Mouse (Mus musculus) splenic B cell, adult 2 months (primary cell): Measurements from ENCODE around the gene 4930564D02Rik.

Experiments used
- DNase-seq: peaks from one replicate; pipeline ENCODE4 v3.0.0-alpha.2; 2011; ENCODE audit warnings: low read depth, low spot score
- H3K27me3 ChIP-seq: 2 replicates; pipeline ENCODE4 v1.6.1; 2012; ENCODE audit warnings: mild to moderate bottlenecking, low read length, moderate library complexity, mixed read lengths; ENCODE audit not compliant: control insufficient read depth, poor library complexity, insufficient read depth, severe bottlenecking
- H3K36me3 ChIP-seq: 2 replicates; pipeline ENCODE4 v1.6.1; 2012; ENCODE audit warnings: mild to moderate bottlenecking, low read length, moderate library complexity, mixed read lengths; ENCODE audit not compliant: control insufficient read depth, poor library complexity, insufficient read depth, severe bottlenecking

Gene 4930564D02Rik

DNA sequence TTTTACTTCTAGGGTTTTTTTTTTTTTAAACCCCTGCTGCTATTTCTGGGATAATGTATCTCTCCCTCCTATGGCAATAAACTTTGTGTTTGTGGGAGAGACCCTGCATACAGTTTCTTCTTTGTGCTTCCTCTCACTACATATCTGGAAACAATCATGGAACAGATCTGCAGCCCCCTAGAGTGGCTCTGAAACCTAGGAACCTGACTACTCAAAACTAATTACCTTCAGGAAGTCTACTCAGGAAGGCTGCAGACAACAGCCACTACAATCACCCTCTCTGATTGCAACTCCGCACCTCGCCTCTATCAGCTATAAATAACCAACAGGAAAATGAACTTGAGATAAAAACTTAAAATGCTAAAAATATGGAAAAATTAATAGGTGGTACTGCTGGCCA is 15.5 kb upstream of the 4930564D02Rik start:
- no peak for DNase-seq
- Histone ChIP-seq H3K27me3 (no peaks in the 10 kb centered on the region), H3K36me3 (no peaks in the 10 kb centered on the region)

DNA sequence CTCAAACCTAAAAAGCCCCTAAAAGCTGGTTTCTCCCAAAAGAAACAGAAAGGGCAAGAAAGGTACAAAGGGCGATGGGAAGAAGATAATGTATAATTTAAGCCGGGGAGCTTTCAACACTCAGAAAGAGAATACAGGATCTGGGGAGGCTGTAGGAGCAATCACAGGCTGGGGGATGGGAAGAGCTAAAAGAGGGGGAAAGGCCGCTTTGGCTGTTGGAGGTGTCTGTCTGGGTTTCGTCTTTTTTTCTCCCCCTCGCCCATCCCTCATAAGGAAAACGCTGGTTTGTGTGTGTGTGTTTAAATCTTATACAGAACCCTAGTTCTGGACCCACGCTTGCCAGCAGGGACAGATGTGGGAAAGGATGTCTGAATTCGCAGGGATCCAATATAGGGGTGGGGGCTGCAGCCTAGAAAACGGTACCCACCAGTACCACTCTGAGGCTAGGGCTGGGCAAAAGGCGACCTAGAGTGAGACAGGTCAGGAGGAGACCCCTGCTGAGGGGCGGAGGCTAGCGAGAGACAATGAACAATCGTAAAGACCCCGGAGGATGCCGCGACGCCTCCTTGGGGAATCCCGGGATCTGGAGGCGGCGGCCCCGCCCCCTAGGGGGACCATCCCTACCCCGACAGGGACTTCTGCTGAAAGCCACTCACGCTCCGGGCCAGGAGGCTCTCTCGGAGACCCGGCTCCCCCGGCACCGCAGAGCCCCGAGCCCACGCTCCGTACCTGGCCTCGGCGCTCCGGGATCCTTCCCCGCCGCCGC is 14.3 kb upstream of the 4930564D02Rik start:
- no peak for DNase-seq
- H3K36me3 ChIP-seq, result no peaks in the 10 kb centered on the region
- no peaks in the 10 kb centered on the region for H3K27me3 ChIP-seq

DNA sequence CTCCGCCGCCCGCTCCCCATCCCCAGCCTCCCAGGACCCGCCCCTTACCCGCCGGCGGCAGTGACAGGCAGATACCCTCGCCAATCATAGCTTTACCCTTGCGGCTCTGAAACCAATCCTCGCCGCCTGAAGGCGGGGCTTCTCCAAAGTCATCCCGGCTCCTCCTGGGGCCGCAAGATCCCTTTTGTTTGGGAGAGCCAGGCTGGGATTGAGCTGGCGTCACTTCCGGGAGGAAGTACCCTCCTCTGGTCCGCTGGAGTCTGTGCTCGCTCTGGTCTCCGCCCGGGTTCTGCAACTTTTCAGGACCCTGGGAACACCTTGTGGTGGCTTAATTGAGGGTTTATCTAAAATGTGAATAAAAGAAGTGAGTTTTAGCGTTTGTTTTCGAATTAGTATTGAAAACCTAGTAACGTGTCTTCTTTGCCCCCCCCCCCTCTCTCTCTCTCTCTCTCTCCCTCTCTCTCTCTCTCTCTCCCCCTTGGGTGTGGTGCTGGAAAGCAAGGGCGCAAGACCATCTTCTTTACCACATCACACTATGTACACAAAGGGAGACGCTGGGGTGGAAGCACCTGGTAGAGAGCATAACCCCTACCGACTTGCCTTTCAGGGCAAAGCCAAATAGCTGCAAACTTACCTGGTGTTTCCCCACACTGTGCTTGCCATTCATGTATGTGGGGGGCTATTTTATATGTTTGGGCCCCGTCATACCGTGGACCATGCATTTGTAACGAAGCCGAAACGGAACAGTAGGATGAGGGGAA is 13.5 kb upstream of the 4930564D02Rik start, which contains the start of gene Cttnbp2nl:
TSS of gene Cttnbp2nl (minus strand) at position 210 of the 761 bp plus-strand sequence.
- H3K27me3 ChIP-seq, result no peaks in the 10 kb centered on the region
- peak; percentile 64 for DNase-seq
- H3K36me3 ChIP-seq, result no peaks in the 10 kb centered on the region

DNA sequence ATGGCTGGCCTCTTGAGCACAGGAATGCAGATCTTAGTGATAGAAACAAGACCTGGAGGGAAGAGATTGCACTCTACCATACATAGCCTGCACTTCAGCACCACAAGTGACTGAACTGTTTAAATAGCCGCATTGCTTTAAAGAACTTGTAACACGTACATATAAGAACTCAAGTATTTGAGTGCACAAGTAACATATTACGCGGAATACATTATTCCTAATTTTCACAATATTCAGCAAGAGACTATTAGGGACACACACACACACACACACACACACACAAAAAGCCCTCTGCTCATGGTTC is 13.0 kb upstream of the 4930564D02Rik start:
- no peak for DNase-seq
- no peaks in the 10 kb centered on the region for H3K27me3 ChIP-seq
- no peaks in the 10 kb centered on the region for H3K36me3 ChIP-seq

DNA sequence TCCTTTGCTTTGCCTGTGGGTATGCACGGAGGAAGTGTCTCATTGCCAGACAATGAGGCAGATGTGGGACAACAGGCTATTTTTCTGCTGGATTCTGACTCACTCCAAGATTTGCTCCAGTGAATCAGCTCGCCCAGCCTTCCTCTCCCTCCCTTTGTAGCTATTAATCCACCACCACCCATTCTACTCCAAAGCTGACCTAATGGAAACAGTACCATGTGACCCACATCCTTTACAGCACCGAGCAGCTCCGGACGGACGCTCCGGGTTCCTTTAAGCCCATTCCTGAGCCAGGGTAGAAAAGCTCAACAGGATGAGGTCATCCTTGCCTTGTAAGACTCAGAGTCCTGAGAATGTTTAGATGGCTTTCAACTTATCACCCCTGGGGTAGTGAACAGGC is 11.7 kb upstream of the 4930564D02Rik start:
- H3K36me3 ChIP-seq, result no peaks in the 10 kb centered on the region
- no peaks in the 10 kb centered on the region for H3K27me3 ChIP-seq
- DNase-seq, result no peak

DNA sequence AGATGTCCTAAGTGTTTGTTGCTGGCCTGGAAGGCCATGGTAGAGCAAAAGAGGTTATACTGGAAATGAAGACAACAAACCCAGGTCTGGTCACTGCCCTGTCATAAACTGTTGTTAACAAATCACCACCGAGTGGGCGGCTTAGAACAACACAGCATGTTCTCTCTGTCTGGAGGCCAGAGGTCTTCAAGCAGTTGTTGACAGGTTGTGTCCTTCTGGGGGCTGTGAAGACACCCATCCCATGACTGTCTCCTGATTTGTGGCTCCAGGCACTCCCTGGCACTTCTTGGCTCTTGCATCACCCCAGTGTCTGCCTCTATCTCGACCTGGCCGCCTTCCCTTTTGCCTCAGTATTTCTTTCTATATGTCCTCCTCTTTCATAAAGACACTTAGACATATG is 11.0 kb upstream of the 4930564D02Rik start:
- Histone ChIP-seq H3K27me3 (no peaks in the 10 kb centered on the region), H3K36me3 (no peaks in the 10 kb centered on the region)
- DNase-seq, result no peak

DNA sequence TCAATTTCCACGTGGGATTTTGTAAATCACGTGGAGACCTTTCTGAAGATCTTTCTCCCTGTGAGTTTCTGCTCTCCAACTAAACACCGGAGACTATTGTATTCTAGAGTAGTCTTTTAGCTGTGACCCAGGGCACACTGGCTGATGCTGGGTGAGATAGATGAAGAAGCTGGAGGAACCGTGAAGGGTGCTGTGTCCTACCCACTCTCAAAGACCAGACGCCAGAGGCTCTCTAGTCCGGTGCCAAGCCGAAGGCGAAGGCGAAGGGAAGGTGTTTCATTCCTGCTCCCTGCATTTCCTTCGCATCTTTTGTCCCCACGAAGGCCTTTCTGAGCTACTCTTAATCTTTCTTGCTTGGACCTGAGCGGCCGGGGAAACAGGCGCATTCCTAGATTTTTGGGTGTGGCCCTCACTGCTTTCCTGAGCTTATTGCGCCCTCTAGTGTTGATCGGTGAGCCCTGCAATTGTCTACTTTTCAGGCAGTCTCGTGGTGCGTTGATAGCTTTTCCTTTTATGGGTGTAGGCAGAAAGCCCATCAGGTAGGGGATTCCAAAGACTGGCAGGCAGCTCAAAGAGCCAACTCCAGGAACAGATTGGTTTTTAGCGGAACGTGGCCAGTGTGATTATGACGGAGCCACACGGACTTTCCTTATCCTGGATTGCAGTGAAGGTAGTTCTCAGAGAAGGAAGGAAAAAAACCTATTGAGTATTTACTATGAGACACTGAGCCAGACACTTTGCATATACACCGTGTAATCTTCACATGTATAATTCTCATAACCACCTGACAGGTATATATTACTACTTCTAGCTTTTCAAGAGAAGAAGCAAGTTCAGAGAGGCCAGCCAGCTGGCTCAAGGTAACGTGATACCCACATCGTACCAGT is 7.8 kb upstream of the 4930564D02Rik start:
- Histone ChIP-seq H3K36me3 (no peaks in the 10 kb centered on the region), H3K27me3 (no peaks in the 10 kb centered on the region)
- peak; percentile 61 for DNase-seq

DNA sequence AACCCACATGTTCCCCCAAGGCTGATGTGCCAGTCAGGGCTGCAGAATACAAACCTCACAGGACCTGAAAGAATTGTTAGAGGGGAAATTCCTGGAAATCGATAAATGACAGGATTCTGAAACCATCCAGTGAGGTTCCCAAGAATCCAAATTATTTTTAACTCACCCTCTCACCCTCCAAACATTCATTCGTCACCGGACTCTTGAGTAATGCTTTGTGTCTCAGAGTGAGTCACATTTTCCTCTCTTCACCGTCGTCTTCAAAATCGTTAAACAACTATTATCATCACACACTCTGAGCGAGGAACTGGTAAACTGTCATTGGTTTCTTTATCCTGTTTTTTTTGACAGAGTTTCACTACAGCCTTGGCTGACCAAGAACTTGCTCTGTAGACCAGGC is 6.7 kb upstream of the 4930564D02Rik start:
- DNase-seq, result no peak
- Histone ChIP-seq H3K27me3 (no peaks in the 10 kb centered on the region), H3K36me3 (no peaks in the 10 kb centered on the region)

DNA sequence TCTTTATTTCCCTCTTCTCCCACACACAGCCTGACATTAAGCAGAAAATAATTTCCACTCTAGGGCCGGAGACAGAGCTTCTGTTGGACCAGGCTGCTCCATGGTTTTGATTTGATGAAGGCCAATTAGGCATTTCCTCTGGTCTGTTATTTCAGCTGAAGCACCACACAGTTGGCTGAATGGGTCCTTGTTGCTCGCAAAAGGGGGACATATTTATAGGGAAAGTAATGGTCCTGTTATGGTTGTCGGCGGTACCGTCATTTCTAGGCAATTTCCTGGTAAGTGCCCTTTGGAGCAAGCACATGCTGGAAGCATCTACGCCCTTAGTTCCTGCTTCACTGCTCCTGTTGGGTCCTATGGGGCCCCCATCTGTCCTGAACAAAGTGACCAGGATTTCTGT is 5.7 kb upstream of the 4930564D02Rik start:
- DNase-seq, result no peak
- no peaks in the 10 kb centered on the region for H3K36me3 ChIP-seq
- no peaks in the 10 kb centered on the region for H3K27me3 ChIP-seq

DNA sequence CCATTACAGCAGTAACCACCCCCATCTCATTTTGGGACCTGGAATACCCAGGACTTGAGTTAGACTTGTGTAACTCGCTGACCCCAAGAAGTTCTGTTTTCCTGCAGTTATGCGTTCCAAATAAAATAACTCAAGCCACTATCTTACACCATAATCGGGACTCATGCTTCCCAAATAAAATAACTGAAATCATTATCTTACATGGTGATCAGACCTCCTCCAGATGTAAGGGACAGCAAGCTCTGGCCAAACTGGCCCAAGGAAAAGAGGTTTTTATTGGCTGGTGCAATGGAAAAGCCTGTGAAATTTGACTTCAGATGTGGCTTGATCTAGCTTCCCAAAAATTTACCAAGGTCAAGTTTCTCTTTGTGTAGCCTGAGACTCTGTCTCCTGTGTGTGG is 5.1 kb upstream of the 4930564D02Rik start:
- H3K36me3 ChIP-seq, result no peaks in the 10 kb centered on the region
- H3K27me3 ChIP-seq, result no peaks in the 10 kb centered on the region
- DNase-seq, result no peak

DNA sequence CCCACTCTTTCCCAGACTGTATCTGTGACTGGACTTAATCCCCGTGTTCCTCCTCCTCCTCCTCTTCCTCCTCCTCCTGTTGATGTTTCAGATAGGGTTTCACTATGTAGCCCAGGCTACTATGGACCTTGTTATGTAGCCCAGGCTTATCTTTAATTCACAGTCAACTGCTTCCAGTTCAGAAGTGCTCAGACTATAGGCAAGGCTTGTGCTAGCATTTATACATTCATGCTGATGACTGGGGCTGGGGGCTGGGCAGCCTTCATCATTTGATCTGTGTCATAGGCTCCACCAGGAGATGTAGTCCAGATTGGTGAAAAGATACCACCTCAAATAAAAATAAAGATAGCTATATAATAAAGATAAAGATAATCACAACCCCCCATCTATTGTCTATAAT is 4.7 kb upstream of the 4930564D02Rik start:
- Histone ChIP-seq H3K36me3 (no peaks in the 10 kb centered on the region), H3K27me3 (no peaks in the 10 kb centered on the region)
- no peak for DNase-seq

DNA sequence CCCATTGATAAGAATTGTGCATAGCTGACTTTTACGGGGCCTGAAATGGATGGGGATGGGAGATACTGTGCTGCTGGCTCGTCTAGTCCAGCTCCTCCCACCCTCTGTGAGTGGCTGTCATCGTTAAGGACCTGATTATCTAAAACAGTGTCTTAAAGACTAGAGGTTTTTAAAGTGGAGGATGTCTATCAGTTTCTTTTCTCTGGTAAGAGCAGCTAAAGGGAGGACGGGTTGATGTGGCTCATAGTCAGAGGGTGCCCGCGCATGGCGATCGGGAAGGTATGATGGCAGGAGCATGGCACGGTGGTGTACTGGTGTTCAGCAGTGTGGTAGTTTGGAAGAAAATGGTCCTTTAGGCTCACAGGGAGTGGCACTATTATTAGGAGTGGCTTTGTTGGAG is 4.0 kb upstream of the 4930564D02Rik start:
- DNase-seq, result no peak
- H3K27me3 ChIP-seq, result no peaks in the 10 kb centered on the region
- no peaks in the 10 kb centered on the region for H3K36me3 ChIP-seq

DNA sequence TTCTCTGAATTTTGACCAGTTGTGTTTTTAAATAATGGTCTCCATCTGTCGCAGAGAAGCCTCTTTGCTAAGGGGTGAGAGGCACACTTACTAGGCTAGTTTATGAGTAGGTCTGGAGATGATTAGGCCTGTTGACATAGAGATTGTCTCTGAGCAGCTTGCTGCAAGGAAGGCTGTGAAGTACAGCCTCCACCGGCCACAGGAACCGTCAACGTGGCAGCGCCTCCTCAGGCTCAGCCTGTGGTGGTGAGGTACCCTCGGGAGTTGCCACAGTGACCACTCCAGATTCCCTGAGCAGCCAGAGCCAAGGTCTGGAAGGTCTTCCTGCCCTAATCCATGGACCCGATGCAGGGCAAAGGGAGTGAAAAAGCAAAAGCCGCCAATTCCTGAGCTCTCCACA is 3.9 kb downstream of the 4930564D02Rik start:
- Histone ChIP-seq H3K27me3 (no peaks in the 10 kb centered on the region), H3K36me3 (no peaks in the 10 kb centered on the region)
- no peak for DNase-seq

DNA sequence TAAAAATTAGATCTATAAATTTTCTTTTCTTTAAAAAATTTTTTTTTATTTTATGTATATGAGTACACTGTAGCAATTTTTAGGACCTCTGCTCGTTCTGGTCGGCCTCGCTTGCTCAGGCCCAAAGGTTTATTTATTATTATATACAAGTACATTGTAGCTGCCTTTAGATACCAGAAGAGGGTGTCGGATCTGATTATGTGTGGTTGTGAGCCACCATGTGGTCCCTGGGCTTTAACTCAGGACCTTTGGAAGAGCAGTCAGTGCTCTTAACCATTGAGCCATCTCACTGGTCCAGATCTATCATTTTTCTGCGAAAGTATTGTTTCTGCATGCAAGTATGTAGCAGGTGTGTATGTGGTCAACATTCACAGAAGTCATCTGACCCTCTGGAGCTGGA is 4.6 kb downstream of the 4930564D02Rik start:
- H3K27me3 ChIP-seq, result no peaks in the 10 kb centered on the region
- no peaks in the 10 kb centered on the region for H3K36me3 ChIP-seq
- no peak for DNase-seq

DNA sequence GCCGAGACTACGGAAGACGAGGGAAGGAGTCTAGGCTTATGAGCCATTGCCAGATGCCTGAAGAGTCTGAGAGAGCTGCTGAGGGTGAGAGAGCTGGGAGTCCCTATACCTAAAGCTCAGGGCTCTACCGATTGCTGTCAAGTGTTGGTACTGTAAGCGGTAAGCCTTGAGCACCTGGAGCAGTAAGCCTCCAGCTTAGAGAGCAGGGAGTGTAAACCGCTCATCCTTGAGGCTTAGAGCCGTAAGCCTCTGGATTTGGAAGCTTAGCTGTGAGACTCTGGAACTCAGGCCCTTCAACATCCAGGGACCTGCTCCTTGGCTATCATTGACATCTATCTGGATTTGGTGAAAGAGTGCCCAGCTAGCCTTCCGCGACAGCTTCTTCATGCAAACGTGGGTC is 5.9 kb downstream of the 4930564D02Rik start:
- Histone ChIP-seq H3K27me3 (no peaks in the 10 kb centered on the region), H3K36me3 (no peaks in the 10 kb centered on the region)
- no peak for DNase-seq
